Mouse (Mus musculus) retina, postnatal 1 day (tissue): Measurements from ENCODE around the gene Cct3.
"Not testable (repeated sequence)": the region's sequence is repeated elsewhere in the genome, so short reads cannot be mapped to it uniquely, and the experiment has no call there.

ENCODE experiments used
- DNase-seq: peaks from one replicate; pipeline ENCODE4 v3.0.0-alpha.2; 2012

The Cct3 gene

GRCm38 (mm10) chr3:88295272-88295671, 1.6 kb upstream of the Cct3 start:
- DNase-seq: not testable (repeated sequence)

GRCm38 (mm10) chr3:88296110-88296560, 781 bp upstream of the Cct3 start:
- no peak for DNase-seq

- DNase-seq: no peak
Measured at GRCm38 (mm10) chr3:88297321-88297851, 470 bp downstream of the Cct3 start.

- no peak for DNase-seq
Measured at GRCm38 (mm10) chr3:88299172-88299571, 2.3 kb downstream of the Cct3 start.

- peak; percentile 85 for DNase-seq
Measured at GRCm38 (mm10) chr3:88324951-88325405, 28.1 kb downstream of the Cct3 start, which contains the start of gene Glmp. TSS of gene Glmp (plus strand) at chr3:88325023.

- DNase-seq: no peak
Measured at GRCm38 (mm10) chr3:88328956-88329355, 32.0 kb downstream of the Cct3 start.

- DNase-seq: peak; percentile 68
Measured at GRCm38 (mm10) chr3:88331282-88331681, 34.4 kb downstream of the Cct3 start.

- no peak for DNase-seq
Measured at GRCm38 (mm10) chr3:88334029-88334658, 37.2 kb downstream of the Cct3 start.

- no peak for DNase-seq
Measured at GRCm38 (mm10) chr3:88334902-88335435, 38.1 kb downstream of the Cct3 start.

- no peak for DNase-seq
Measured at GRCm38 (mm10) chr3:88335436-88336053, 38.6 kb downstream of the Cct3 start.

- peak; percentile 98 for DNase-seq
Measured at GRCm38 (mm10) chr3:88336058-88337013, 39.4 kb downstream of the Cct3 start, which contains the start of the genes Tmem79 and Smg5. TSS of gene Tmem79 (minus strand) at chr3:88336148. TSS of gene Smg5 (plus strand) at chr3:88336260.

- no peak for DNase-seq
Measured at GRCm38 (mm10) chr3:88337367-88338020, 40.6 kb downstream of the Cct3 start.

- no peak for DNase-seq
Measured at GRCm38 (mm10) chr3:88338316-88338715, 41.4 kb downstream of the Cct3 start.

GRCm38 (mm10) chr3:88339006-88339405, 42.1 kb downstream of the Cct3 start:
- no peak for DNase-seq

GRCm38 (mm10) chr3:88350732-88351131, 53.8 kb downstream of the Cct3 start:
- DNase-seq: no peak

GRCm38 (mm10) chr3:88352907-88353306, 56.0 kb downstream of the Cct3 start:
- DNase-seq: no peak

GRCm38 (mm10) chr3:88354396-88355165, 57.7 kb downstream of the Cct3 start:
- no peak for DNase-seq

- DNase-seq: no peak
Measured at GRCm38 (mm10) chr3:88359584-88359983, 62.7 kb downstream of the Cct3 start.

GRCm38 (mm10) chr3:88359989-88360388, 63.1 kb downstream of the Cct3 start:
- no peak for DNase-seq

- no peak for DNase-seq
Measured at GRCm38 (mm10) chr3:88361096-88361495, 64.2 kb downstream of the Cct3 start.
